Mouse (Mus musculus) stomach, embryonic 16.5 days (tissue): ENCODE measurements around the gene Rsrp1. TPM values are rescaled to one million over a fixed set of nuclear protein-coding genes. Genes with fewer than 3 reads are reported as not detected.

Experiments
- ATAC-seq: fragments of 200-750 bp; cut with Nextera tagmentation; 2 replicates; pipeline ENCODE4 v1.8.0; 2017; ENCODE audit warnings: moderate number of reproducible peaks, moderate TSS enrichment; ENCODE audit not compliant: insufficient read depth, low FRiP score
- H3K27ac ChIP-seq: fragments of 300-500 bp; sonication (generic); 2 replicates; pipeline ENCODE4 v1.5.1; 2014; ENCODE audit warnings: low read length
- H3K27me3 ChIP-seq: fragments of 300-500 bp; sonication (generic); 2 replicates; pipeline ENCODE4 v1.6.1; 2014; ENCODE audit warnings: low read length, control low read depth, mixed read lengths; ENCODE audit not compliant: control insufficient read depth, insufficient read depth
- H3K36me3 ChIP-seq: fragments of 300-500 bp; sonication (generic); 2 replicates; pipeline ENCODE4 v1.6.1; 2014; ENCODE audit warnings: low read length; ENCODE audit not compliant: control insufficient read depth, insufficient read depth
- H3K4me1 ChIP-seq: fragments of 300-500 bp; sonication (generic); 2 replicates; pipeline ENCODE4 v1.6.1; 2014; ENCODE audit warnings: low read length, control low read depth, mixed read lengths; ENCODE audit not compliant: control insufficient read depth, insufficient read depth
- H3K4me2 ChIP-seq: fragments of 300-500 bp; sonication (generic); 2 replicates; pipeline ENCODE4 v1.6.1; 2014; ENCODE audit warnings: low read depth, low read length, mixed read lengths
- H3K4me3 ChIP-seq: fragments of 300-500 bp; sonication (generic); replicated peaks from 2 replicates; pipeline ENCODE4 v1.5.1; 2014; ENCODE audit warnings: mild to moderate bottlenecking, low read length
- H3K9ac ChIP-seq: fragments of 300-500 bp; sonication (generic); 2 replicates; pipeline ENCODE4 v1.6.1; 2014; ENCODE audit warnings: low read length
- H3K9me3 ChIP-seq: fragments of 300-500 bp; sonication (generic); replicated peaks from 2 replicates; pipeline ENCODE4 v1.6.1; 2016; ENCODE audit warnings: low read length, control low read depth; ENCODE audit not compliant: control insufficient read depth
- WGBS: fragments of 180-500 bp; shearing (Covaris S2); extraction: QIAGEN DNeasy Blood & Tissue Kit; methylation state at CpG from one replicate; pipeline ENCODE4 v1.1.7; 2014; 5-methylcytosine and 5-hydroxymethylcytosine counted together
- polyA plus RNA-seq: library from polyadenylated mRNA; unstranded; fragments of >200 nt; fragmentation: Nextera tagmentation; extraction: Ambion mirVana; gene quantifications from 2 replicates; pipeline ENCODE4 v1.2.1, GENCODE M21; 2015

The Rsrp1 gene
- polyA plus RNA-seq, 1 experiment from 2014 or later = 511 TPM

DNA sequence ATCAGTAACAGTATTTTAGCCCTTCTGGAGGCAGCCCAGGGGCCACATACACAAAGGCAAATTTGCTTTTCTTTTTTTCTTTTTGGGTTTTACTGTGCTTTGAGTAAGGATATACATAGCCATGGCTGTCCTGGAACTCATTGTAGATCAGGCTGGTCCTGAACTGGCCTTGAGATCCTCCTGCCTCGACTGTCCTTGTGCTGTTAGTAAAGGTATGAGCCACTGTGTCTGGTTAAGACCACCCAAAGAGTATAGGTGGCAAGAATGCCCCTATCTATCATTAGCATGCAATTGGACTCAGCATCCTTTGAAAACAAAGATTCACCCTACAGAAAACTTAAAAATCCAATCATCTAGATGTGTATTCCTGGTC is 5.1 kb downstream of the Rsrp1 start:
- 70% methylated on average over 1 of the region's 1 CpGs for WGBS
- no peaks in the 10 kb centered on the region for H3K9me3 ChIP-seq
- no peaks in the 10 kb centered on the region for H3K27me3 ChIP-seq
- H3K4me3 ChIP-seq = no peak overlapping the region
- no peak overlapping the region for H3K4me2 ChIP-seq
- peaks cover 16% of the 10 kb centered on the region; the same call in 1 of the 2 replicates for H3K36me3 ChIP-seq
- ATAC-seq = no peak
- H3K27ac ChIP-seq = no peak overlapping the region
- peaks cover 18% of the 10 kb centered on the region for H3K4me1 ChIP-seq
- no peak overlapping the region for H3K9ac ChIP-seq

- Histone ChIP-seq H3K27ac (no peak overlapping the region), H3K36me3 (peaks cover 16% of the 10 kb centered on the region; the same call in 1 of the 2 replicates), H3K4me1 (peaks cover 18% of the 10 kb centered on the region), H3K4me2 (no peak overlapping the region), H3K9me3 (no peaks in the 10 kb centered on the region), H3K4me3 (no peak overlapping the region), H3K27me3 (no peaks in the 10 kb centered on the region), H3K9ac (no peak overlapping the region)
- 76% methylated on average over 4 of the region's 4 CpGs for WGBS
- no peak for ATAC-seq
Measured at GRCm38 (mm10) chr4:134929536-134929935, 6.1 kb downstream of the Rsrp1 start.

DNA sequence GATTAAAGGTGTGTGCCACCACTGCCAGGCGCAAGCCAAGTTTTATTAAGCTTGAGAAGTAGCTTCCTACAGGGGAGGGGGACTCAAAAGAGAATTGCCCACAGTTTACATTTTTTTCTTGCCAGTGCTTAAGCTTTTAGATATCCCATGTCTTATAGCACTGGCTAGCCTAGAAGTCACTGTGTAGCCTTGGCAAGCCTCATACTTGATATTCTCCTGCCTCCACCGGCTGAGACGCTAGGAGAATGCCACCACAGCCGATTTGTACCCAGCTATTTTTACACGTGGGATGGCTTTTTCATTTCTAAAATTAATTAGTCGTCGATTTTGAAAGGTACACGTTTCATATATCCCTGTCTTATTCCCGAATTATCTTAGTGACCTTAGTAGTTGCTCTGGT is 6.8 kb downstream of the Rsrp1 start:
- no peaks in the 10 kb centered on the region for H3K27me3 ChIP-seq
- peak overlapping the region; percentile 78 for H3K4me3 ChIP-seq
- WGBS = 23% methylated on average over 9 of the region's 9 CpGs
- H3K27ac ChIP-seq = peak overlapping the region; percentile 60
- peak overlapping the region; percentile 33; the same call in 1 of the 2 replicates for H3K9ac ChIP-seq
- no peaks in the 10 kb centered on the region for H3K9me3 ChIP-seq
- ATAC-seq = no peak
- peaks cover 20% of the 10 kb centered on the region; the same call in 1 of the 2 replicates for H3K36me3 ChIP-seq
- H3K4me2 ChIP-seq = peak overlapping the region; percentile 56
- peaks cover 17% of the 10 kb centered on the region for H3K4me1 ChIP-seq

GRCm38 (mm10) chr4:134930684-134931481 is 7.5 kb downstream of the Rsrp1 start, which contains the start of gene Syf2:
Gene Syf2 (plus strand): TSS chr4:134930898.
- H3K9me3 ChIP-seq = no peaks in the 10 kb centered on the region
- peak; percentile 97 for ATAC-seq
- H3K36me3 ChIP-seq = 0 out of 2 replicates have a peak, but pooled peaks cover 19% of the 10 kb centered on the region
- peaks cover 10% of the 10 kb centered on the region for H3K4me1 ChIP-seq
- peak within 1 kb of the TSS; percentile 73 for H3K4me2 ChIP-seq
- WGBS = under 1% methylated on average over 66 of the region's 68 CpGs
- peak within 1 kb of the TSS; percentile 69 for H3K27ac ChIP-seq
- H3K9ac ChIP-seq = peak within 1 kb of the TSS; percentile 81
- H3K4me3 ChIP-seq = peak within 1 kb of the TSS; percentile 78
- no peaks in the 10 kb centered on the region for H3K27me3 ChIP-seq

- Histone ChIP-seq H3K4me3 (no peak overlapping the region), H3K27ac (no peak overlapping the region), H3K9me3 (no peaks in the 10 kb centered on the region), H3K4me1 (no peaks in the 10 kb centered on the region), H3K36me3 (0 out of 2 replicates have a peak, but pooled peaks cover 9% of the 10 kb centered on the region), H3K4me2 (no peak overlapping the region), H3K9ac (no peak overlapping the region), H3K27me3 (no peaks in the 10 kb centered on the region)
- peak; percentile 26; the same call in 1 of the 2 replicates for ATAC-seq
- 45% methylated on average over 17 of the region's 17 CpGs for WGBS
Measured at GRCm38 (mm10) chr4:134937240-134938176, 14.1 kb downstream of the Rsrp1 start.

GRCm38 (mm10) chr4:134939900-134940299 is 16.5 kb downstream of the Rsrp1 start:
- H3K27me3 ChIP-seq = peaks cover under 1% of the 10 kb centered on the region
- H3K36me3 ChIP-seq = 0 out of 2 replicates have a peak, but pooled peaks cover 7% of the 10 kb centered on the region
- no peaks in the 10 kb centered on the region for H3K4me1 ChIP-seq
- 67% methylated on average over 9 of the region's 9 CpGs for WGBS
- no peak overlapping the region for H3K9ac ChIP-seq
- H3K27ac ChIP-seq = no peak overlapping the region
- no peaks in the 10 kb centered on the region for H3K9me3 ChIP-seq
- no peak for ATAC-seq
- H3K4me2 ChIP-seq = no peak overlapping the region
- H3K4me3 ChIP-seq = no peak overlapping the region

DNA sequence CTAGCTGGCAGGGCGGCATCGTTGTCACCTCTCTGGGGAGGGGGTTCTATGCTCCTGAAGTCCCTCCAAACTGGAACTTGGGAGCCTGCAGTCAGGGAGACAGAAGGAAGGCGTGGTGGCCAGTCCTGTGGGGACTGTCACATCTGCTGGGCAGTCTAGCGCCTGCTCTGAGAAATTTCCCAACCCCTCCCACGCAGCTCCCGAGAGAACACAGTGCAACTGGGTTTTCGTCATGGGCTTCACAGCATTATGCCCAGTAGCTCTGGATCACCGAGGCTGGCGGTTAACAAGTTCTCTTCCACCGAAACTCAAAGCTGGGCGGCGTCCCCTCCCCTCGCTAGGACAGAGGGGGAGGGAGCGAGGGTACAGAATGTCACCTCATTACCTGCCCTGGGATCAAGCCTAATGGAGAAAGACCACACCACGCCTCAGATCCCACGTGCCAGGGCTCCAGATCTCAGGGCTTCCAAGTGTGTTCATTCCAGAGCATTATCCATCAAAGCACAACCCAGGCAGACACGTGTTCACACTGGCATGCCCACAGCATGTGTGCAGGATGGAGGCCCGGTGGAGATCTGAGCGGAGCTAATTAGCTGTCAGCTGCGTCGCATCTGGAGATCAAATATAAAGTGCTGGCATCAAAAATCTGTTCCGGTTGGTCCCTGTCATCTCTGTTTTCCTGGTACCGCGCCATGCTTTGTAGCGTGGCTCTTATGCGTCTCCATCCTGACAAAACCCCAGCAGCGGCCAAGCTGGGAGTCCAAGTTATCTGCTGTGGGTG is 20.6 kb downstream of the Rsrp1 start:
- H3K36me3 ChIP-seq = no peaks in the 10 kb centered on the region
- no peak for ATAC-seq
- no peak overlapping the region for H3K9ac ChIP-seq
- 36% methylated on average over 27 of the region's 27 CpGs for WGBS
- H3K27ac ChIP-seq = no peak overlapping the region
- H3K4me3 ChIP-seq = no peak overlapping the region
- H3K4me1 ChIP-seq = peaks cover 5% of the 10 kb centered on the region; the same call in 1 of the 2 replicates
- H3K9me3 ChIP-seq = no peaks in the 10 kb centered on the region
- no peak overlapping the region for H3K4me2 ChIP-seq
- H3K27me3 ChIP-seq = peaks cover 4% of the 10 kb centered on the region

DNA sequence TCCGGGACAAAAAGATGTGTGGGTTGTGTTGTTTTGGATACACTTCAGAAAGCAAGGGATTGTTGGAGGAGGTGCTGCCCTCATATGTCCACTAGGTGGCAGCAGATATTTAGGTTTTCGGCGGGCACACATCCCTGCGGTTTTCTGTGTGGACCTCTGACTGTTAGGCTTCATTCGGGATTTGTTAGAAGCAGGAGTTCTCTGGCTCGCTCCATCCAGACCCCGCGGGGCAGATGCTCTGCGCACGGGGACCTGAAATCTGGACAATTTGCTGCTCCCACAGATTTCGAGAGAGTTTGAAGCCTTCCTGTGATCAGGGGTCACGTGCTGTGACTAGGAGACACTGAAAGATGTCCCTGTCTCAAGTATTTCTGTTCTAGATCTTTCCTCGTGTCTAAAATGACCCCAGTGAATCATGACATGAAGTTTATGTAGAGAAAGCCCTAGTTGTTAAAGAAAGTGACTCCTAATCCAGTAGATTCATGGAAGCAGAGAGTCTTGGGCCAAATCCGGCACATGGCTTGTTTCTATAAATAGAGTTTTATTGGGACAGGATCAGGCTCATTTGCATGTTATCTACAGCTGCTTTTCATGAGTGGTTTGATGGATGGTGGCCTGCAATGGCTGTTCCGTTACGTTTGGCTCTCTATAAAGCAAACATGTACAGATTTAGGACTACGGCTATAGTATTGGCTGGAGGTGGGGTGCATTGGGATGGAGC is 22.8 kb downstream of the Rsrp1 start:
- Histone ChIP-seq H3K4me2 (peak overlapping the region; percentile 57), H3K36me3 (no peaks in the 10 kb centered on the region), H3K9me3 (no peaks in the 10 kb centered on the region), H3K27me3 (peaks cover 4% of the 10 kb centered on the region), H3K27ac (no peak overlapping the region), H3K4me3 (peak overlapping the region; percentile 26; the same call in 1 of the 2 replicates), H3K4me1 (peaks cover 12% of the 10 kb centered on the region), H3K9ac (peak overlapping the region; percentile 55; the same call in 1 of the 2 replicates)
- 7% methylated on average over 17 of the region's 17 CpGs for WGBS
- 0 out of 2 replicates have a peak, but pooled peaks have one; percentile 27 for ATAC-seq
